Mouse (Mus musculus) gastrocnemius, adult 2 months (tissue): ENCODE data around the gene Rsph10b. TPM values are rescaled to one million over a fixed set of nuclear protein-coding genes. Genes with fewer than 3 reads are reported as not detected.

Experiments
- DNase-seq: peaks from one replicate; pipeline ENCODE4 v3.0.0; 2022
- H3K27ac ChIP-seq: fragments of 200-600 bp; 2 replicates; pipeline ENCODE4 v1.8.1; 2022; ENCODE audit warnings: mild to moderate bottlenecking
- H3K4me3 ChIP-seq: fragments of 200-600 bp; 2 replicates; pipeline ENCODE4 v1.8.1; 2022; ENCODE audit warnings: mild to moderate bottlenecking, moderate library complexity
- CTCF ChIP-seq: fragments of 200-600 bp; IDR thresholded peaks from 2 replicates; pipeline ENCODE4 v1.8.1; 2022; ENCODE audit warnings: antibody characterized with exemption, mild to moderate bottlenecking, moderate library complexity
- intact Hi-C: fragments of 180-260 bp; cut with DNase I; formaldehyde crosslinking; loops from one replicate; pipeline ENCODE4 v1.15.1; 2025
- long read RNA-seq, 2 experiments: library from polyadenylated mRNA; stranded (forward); transcript quantifications; one replicate each; pipeline ENCODE4 v2.0.0; 2021
- total RNA-seq, 2 experiments: library from RNA; stranded (reverse); gene quantifications; 2 replicates each; pipeline ENCODE4 v1.2.3; 2021

The Rsph10b gene
- total RNA-seq, result under 1 TPM; 0.31 to 0.84 TPM
- long read RNA-seq, experiment 1, result 0 reads
- long read RNA-seq, experiment 2, result 0 reads

DNA sequence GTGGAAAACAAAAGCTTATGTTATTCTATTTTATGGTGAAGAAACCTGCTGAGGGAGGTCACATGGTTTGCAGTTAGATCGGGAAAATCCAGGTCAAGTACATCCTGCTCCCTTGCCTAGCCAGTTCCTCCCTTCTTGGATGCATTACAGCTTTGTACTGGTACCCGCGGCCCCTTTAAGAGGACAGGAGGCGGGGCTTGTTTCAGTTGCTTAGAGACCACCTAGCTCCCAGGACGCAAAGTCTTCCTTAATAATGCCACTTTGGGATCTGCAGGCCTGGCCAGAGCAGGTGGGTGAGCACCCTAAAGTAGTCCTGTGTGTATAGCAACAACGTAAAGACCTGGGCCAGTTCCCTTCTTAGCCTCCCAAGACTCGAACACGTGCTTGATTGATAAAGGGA lies at the start of gene Rsph10b:
Gene Rsph10b, plus strand, starts transcription at position 205 of the 400 bp plus-strand sequence.
- DNase-seq, result no peak
- TF ChIP-seq CTCF, result no peak
- Histone ChIP-seq H3K27ac (no peak within 1 kb of the TSS), H3K4me3 (no peak within 1 kb of the TSS)
- intact Hi-C loops, result no loop called here

DNA sequence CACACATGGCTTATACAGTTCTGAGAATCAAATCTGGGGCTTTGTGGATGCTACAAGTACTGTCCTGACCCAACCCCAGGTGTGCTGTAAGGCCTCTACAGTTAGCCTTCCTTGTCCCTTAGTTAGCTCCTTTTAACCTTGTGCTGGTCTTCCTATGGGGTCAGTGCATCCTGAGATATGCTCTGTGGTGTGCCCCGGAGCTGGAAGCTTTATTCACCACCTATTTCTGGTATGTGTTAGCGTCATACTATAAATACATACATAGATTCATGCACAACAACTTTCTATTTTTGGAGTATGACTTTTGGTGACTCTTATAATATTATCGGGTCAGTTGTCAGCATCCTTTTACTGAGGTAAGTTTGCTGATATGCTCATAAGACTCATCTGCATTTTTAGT lies 47.6 kb upstream of the Rsph10b start:
- intact Hi-C loops, result no loop called here
- DNase-seq, result no peak
- Histone ChIP-seq H3K4me3 (no peak overlapping the region), H3K27ac (peak overlapping the region; percentile 64; the same call in 1 of the 2 replicates)
- TF ChIP-seq CTCF, result no peak

DNA sequence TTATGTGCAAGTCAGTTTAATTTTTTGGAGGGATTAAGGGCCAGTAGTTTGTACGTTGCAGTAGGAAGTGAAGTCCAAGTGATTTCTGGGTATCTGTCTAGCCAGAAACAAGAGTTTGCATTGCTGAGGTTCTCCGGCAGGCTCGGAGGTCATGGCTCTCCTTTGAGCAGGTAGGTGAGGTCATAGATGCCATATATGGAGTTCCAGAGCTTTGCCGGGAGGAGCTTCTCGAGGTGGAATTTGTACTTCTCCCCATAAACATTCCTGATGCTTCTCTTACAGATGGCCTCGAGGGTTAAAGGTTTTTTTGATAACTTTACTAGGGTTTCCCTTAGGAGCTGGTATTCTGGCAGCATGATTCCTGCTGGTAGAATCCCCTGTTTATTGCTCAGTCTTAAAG lies 42.1 kb upstream of the Rsph10b start:
- no peak for DNase-seq
- intact Hi-C loops, result no loop called here

DNA sequence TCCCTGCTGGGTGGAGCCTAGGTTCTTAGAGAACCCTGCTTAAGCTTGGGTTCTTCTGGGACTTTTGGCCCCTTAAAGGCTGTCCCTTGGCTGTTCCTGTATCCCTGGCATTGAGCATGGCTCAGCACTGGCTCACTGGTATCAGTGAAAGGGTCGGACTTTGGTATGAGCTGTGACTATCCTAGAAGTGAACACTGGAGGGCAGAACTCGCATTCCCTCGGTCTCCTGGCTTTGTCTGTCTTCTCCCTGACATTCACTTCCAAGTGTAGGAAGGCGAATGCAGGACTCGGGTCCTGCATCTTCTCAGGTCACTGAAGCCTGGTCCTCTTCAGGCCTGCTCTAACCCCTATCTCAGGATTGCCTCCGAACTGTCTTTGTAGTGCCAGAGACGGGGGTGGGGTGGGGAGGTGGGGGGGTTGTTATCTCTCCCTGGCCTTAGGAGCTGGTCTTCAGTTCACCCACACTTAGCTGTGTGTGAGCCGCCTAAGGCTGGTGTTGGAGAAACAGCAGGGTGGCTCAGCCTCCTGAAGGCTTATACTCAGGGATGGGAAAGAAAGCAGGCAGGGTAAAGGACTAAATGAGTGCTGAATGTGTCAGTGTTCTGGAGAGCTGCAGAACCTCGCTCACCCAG lies 40.5 kb upstream of the Rsph10b start:
- intact Hi-C loops, result no loop called here
- peak; percentile 37 for DNase-seq
- peak; percentile 53 for TF ChIP-seq CTCF
- no peak overlapping the region for H3K27ac ChIP-seq
- H3K4me3 ChIP-seq, result no peak overlapping the region

More for the DNA sequence above, 42.1 kb upstream of the Rsph10b start:
- no peak for TF ChIP-seq CTCF
- Histone ChIP-seq H3K27ac (no peak overlapping the region), H3K4me3 (no peak overlapping the region)

DNA sequence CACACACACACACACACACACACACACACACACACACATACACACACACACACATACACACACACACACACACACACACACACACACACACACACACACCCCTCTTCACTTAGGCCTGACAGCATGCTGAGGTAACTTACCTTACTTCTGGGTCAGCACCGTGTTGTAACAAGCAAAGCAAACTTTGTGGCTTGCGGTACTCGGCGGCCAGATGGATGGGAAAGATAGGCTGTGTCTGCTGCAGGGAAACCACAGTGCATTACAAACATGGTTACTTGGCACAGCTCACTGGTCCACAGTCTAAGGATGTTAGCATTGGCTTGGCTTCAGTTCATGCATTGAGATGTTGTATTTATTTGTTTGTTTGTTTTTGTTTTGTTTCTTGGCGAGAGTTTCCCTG lies 39.4 kb upstream of the Rsph10b start:
- H3K4me3 ChIP-seq, result no peak overlapping the region
- H3K27ac ChIP-seq, result no peak overlapping the region
- intact Hi-C loops, result no loop called here
- TF ChIP-seq CTCF, result no peak
- DNase-seq, result no peak

DNA sequence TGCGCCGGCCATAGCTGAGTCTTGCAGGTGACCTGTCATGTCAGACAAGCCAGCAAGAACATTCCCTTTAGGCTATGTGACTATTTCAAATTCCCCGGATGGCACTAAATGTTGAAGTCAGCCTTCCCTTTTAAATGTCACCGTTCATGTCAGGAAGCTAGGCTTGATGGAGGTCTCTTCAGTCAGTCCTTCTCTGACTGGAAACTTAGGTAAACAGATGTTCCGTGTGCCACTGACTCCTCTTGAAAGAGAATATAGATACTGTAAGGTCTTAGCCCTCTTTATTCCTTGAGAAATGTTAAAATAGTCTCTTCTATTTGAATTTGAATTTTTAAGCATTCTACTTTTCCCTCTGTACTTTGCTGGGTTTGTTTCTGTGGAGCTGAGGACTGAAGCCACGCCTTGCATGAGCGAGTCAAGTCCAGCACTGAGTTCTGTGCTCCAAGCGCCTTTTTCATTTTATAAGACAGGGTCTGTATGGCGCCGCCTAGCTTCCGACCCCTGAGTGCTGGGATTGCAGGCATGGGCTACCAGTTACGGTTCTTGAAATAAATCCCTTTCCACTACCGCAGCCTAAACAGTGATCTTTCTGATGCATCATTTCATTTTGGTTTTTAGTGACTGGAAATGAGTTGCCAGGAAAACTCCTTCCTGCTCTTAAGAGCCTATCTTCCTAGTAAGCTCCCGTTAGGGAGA lies 35.1 kb upstream of the Rsph10b start, which contains the start of gene Ankrd61:
Gene Ankrd61, minus strand, starts transcription at position 51 of the 696 bp plus-strand sequence.
- Histone ChIP-seq H3K27ac (no peak within 1 kb of the TSS), H3K4me3 (no peak within 1 kb of the TSS)
- no peak for DNase-seq
- intact Hi-C loops, result no loop called here
- no peak for TF ChIP-seq CTCF

DNA sequence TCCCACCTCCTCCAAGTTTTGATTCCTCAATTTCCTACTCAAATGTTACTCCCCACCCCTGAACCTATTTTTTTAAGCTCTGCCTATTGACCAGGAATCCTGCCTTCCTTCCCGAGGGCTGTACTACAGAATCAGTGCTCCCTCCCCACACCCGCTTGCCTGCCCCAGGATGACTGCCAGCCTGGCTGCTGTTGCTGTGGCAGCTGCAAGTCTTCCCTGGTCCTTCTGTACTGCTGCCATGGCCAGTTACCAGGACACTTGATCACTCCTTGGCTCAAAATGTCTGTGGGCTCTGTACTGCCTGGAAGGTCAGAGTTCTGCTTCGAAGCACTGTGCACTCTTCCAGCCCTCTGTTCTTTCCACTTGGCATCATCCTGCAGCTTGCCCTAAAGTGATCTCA lies 30.7 kb upstream of the Rsph10b start:
- intact Hi-C loops, result loop anchor here (5.0 kb wide), 1 partner anchor 1120 kb away; no protein-coding TSS in a partner anchor
- Histone ChIP-seq H3K27ac (peak overlapping the region; percentile 97), H3K4me3 (no peak overlapping the region; the same call in 1 of the 2 replicates)
- no peak for TF ChIP-seq CTCF
- DNase-seq, result peak; percentile 94

DNA sequence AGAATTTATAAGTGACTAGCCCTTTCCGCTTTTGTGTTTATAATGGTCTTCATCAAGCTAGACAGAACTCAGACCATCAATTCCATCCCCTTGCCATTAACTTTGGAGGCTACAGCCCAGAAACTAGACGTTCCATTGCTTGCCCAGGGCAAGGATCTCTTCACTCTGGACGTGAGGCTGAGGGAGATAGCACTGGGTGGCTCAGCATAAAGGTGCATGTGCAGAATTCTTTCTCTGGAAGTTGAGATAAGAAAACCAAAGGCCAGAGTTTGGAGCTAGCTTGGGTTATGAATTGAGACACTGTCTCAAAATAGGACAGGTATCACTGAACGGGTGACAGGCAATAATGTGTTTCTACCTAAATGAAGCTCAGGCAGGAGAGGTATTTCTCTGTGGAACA lies 29.0 kb upstream of the Rsph10b start:
- no peak for TF ChIP-seq CTCF
- DNase-seq, result no peak
- H3K4me3 ChIP-seq, result no peak overlapping the region
- intact Hi-C loops, result loop anchor here (5.0 kb wide), 1 partner anchor 1122 kb away; no protein-coding TSS in a partner anchor
- H3K27ac ChIP-seq, result peak overlapping the region; percentile 97

DNA sequence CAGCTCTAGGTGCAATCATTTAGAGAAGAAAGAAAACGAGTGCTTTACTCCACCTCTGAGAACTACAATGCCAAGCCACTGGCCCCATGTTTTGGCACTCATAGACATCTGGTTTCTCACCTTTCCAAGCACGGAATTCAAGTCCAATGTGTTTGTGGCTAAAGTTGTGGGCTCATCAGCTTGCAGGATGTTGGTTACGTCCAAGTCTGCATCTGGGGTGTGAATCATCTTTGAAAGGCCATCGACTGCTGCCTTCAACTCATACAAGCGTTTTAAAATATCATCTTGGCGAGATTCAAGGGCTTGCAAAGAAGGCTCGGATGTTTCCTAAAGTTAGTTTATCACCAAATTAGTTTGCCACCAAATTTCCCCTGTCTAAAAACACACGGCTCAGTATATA lies 26.4 kb upstream of the Rsph10b start:
- Histone ChIP-seq H3K27ac (peak overlapping the region; percentile 97), H3K4me3 (peak overlapping the region; percentile 76)
- DNase-seq, result no peak
- no peak for TF ChIP-seq CTCF
- intact Hi-C loops, result loop anchor here (5.0 kb wide), 1 partner anchor 349 kb away; no protein-coding TSS in a partner anchor

DNA sequence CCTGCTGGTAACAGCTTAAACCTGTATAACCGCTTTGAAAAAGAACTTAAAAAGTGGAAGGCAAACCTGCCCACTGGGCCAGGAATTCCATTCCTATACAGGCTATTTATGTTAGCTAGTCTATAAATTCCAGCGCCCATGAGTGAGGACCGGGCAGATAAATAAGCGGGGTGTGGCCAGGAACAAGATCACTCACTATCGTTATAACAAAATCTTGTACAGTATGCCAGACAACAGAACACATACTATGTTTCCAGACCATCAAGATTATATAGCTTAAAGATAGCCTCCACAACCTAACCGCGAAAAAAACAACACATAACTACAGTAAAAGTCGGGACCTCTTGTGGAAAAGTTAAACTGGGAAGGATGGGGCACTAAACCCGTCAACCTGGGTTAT lies 23.9 kb upstream of the Rsph10b start:
- TF ChIP-seq CTCF, result no peak
- H3K4me3 ChIP-seq, result peak overlapping the region; percentile 76
- intact Hi-C loops, result loop anchor here (5.0 kb wide), 1 partner anchor 352 kb away; no protein-coding TSS in a partner anchor
- DNase-seq, result no peak
- H3K27ac ChIP-seq, result peak overlapping the region; percentile 97

DNA sequence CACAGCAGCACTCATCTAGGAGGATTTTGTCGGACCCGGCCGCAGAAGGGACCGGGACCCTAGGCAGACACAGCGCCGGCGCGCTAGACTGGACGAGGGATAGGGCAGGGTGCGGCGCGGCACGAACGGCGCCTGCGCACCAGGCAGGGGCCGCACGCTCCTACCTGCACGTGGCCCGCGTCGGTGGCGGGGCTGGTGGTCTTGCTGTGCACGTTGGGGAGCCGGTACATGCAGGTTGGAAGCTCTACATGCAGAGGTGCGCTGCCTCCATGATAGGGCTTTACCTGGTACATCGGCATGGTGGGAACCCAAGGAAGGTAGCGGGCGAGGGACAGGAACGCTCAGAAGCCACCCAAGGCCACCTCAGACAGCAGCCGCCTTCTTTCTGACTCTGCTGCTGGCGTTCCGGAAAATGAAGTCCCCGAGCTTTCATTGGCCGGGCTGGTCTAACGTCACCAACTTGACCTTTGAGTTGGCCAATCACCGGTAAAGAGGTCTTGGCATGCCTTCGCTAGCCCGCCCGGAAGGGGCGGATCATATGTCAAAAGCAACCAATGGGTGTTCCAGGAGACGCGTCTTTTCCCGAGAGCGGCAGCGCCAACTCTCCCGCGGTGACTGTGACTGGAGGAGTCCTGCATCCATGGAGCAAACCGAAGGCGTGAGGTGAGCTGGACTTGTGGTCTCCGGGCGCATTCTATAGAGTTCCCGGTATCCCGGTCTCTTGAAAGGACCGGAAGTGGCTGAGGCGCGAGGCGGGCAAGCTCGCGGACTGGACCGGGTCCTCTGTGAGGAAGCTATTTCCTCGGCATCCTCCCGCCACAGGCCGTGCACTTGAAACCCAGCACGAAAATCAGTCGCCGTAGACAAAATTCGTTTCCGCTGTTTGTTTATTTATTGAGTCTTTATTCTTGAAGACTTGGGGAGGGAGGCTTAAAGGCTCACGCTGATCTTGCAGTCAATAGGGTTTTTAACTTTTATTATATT lies 23.1 kb upstream of the Rsph10b start, which contains the start of the genes Aimp2 and Pms2:
Gene Aimp2, minus strand, starts transcription at position 431 of the 984 bp plus-strand sequence.
Gene Pms2, plus strand, starts transcription at position 548 of the 984 bp plus-strand sequence.
- TF ChIP-seq CTCF, result no peak
- intact Hi-C loops, result loop anchor here (2.0 to 5.0 kb wide), 2 partner anchors 177 to 352 kb away; partner anchors contain the start of gene Usp42
- DNase-seq, result peak; percentile 97
- Histone ChIP-seq H3K27ac (peak within 1 kb of the TSS; percentile 97), H3K4me3 (peak within 1 kb of the TSS; percentile 76)

DNA sequence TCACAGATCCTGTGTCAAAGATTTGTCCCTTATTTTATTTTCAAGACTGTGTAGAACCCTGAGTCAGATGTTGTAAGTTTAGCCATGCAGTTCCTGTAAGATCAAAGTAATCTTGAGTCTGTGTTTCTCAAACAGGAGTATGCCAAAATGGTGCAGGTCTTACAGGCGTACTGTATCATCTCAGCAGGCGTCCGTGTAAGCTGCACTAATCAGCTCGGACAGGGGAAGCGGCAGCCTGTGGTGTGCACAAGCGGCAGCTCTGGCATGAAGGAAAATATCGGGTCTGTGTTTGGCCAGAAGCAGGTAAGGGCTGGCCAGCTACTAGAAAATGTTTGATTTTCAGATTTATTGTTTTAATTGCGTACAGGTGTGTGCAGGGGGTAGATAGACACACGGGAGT lies 16.6 kb upstream of the Rsph10b start:
- no peak for TF ChIP-seq CTCF
- Histone ChIP-seq H3K27ac (no peak overlapping the region), H3K4me3 (no peak overlapping the region)
- no peak for DNase-seq
- intact Hi-C loops, result loop anchor here (5.0 kb wide), 1 partner anchor 349 kb away; no protein-coding TSS in a partner anchor
